Mouse (Mus musculus) cerebellum, adult 8-10 months (tissue): ENCODE measurements around the gene Trat1.

ENCODE experiments used
- DNase-seq: peaks from one replicate; pipeline ENCODE4 v3.0.0; 2022

Trat1 gene

DNA sequence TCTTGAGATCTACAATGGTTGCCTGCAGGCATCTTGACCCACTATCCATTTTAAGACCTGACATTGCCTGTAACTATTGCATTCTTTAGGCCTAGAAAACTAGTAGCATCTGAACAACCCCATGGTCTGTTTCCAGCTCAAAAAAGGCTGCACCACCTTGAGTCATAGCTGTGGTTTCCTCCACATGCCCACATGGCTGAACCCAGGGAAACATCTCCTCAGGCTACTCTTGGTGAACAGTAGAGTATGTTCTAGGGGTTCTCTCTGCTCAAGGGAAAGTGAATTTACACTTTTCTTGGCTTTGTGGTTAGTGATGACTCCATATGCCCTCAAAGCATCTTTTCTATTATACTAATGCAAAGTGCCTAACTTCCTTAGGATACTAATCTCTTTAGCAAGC, 55.5 kb downstream of the Trat1 start:
- DNase-seq, result no peak

DNA sequence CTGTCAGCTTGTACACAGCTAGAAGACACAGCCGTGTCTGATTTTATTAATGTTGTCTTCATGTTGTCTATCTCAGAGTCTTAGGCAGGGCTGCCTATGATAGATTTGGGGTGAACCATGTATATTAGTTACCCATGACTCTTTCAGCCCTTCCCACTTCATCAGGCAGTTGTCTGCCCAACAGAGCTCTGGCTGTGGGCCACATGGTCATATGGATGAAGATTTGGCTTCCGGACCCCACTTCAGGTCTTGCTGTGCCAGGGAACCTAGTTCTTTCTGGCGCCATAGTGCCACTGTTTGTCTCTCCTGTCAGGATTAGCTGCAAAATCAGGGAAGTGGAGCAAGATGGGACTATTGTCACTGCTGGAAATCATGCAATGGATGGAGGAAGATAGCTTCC, 69.9 kb downstream of the Trat1 start:
- no peak for DNase-seq
